Mouse (Mus musculus): ENCODE results near the gene Gpr176.

- TF ChIP-seq CTCF (IDR thresholded peaks at IDR 0.05; ENCODE audit: control insufficient read depth, insufficient read depth, insufficient read length): no peak
- TF ChIP-seq CEBPB (IDR thresholded peaks at IDR 0.05; ENCODE audit: low read depth): no peak
- no peak for TF ChIP-seq USF1 (IDR thresholded peaks at IDR 0.05; ENCODE audit: low read depth)
- no peak for TF ChIP-seq MYOD1 (IDR thresholded peaks at IDR 0.05; ENCODE audit: control insufficient read depth, insufficient read length, low read depth)
Measured at GRCm38 (mm10) chr2:118345535-118345934, 27.7 kb downstream of the Gpr176 start.

Data from C2C12 (cell line).